Mouse (Mus musculus): ENCODE data around the gene H3f3a.

DNA sequence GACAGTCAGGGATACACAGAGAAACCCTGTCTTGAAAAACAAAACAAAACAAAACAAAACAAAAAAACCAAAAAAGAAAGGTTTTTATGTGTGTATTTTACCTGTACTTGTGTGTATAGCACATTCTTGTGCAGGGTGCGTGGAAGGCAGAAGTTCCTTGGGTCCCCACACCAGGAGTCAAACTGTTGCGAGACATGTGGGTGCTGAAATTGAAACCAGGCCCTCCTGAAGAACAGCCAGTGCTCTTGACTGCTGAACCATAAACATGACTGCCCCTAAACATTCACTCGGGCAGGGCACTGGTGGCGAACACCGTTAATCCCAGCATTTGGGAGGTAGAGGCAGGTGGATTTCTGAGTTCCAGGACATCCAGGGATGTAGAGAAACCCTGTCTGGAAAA lies 13.7 kb downstream of the H3f3a start:
- TF ChIP-seq CTCF (IDR thresholded peaks at IDR 0.05; ENCODE audit: low read depth): no peak
- TF ChIP-seq EP300 (IDR thresholded peaks at IDR 0.05; ENCODE audit: low read depth): no peak

Data from liver, embryonic 14.5 days (tissue).